Mouse (Mus musculus) heart, postnatal 0 days (tissue): Measurements from ENCODE around the gene Calr.

Source experiments
- CTCF ChIP-seq: IDR thresholded peaks from 2 replicates; pipeline ENCODE4 v1.5.1; 2016; ENCODE audit warnings: antibody characterized with exemption, control low read depth, low read depth
- EP300 ChIP-seq: IDR thresholded peaks from 2 replicates; pipeline ENCODE4 v1.6.1; 2016; ENCODE audit warnings: antibody characterized with exemption, low read depth

DNA sequence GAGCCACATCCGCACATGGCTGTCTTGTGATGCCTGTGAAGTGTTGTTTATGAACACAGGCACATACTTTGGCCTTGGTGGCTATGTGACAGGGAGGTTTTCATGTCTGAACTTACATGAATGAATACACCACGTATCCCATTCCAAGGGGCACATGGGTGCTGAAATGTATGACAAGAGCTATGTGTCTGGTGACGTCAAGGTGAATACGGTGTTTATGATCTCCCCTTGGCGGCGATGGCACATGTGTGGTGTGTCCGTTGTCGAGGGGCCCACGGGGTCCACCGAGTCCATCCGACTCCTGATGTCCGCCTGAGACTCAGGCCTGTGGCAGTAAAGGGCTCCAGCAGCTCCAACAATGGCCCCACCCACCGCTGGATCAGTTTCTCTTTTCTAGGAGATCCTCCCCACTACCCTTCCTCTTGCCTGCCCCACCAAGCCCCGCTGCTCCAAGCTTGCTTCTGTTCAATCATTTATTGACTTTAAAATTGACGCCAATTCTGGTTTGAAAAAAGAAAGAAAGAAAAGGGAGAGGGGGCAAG lies 49.4 kb downstream of the Calr start:
- no peak for TF ChIP-seq CTCF
- no peak for TF ChIP-seq EP300
